Mouse (Mus musculus): ENCODE results near the gene Cald1. TPM values are rescaled to one million over a fixed set of nuclear protein-coding genes. Genes with fewer than 3 reads are reported as not detected.
A peak's percentile ranks its signal among the peaks of the same experiment; 100 is the strongest.

The Cald1 gene
- polyA plus RNA-seq, 1 experiment from 2014 or later, result 161 TPM

- H3K9me3 ChIP-seq (replicated peaks), result no peaks in the 10 kb centered on the region
- no peak overlapping the region for H3K4me2 ChIP-seq
- peaks cover 41% of the 10 kb centered on the region for H3K4me1 ChIP-seq (replicated peaks)
- no peak overlapping the region for H3K4me3 ChIP-seq
- no peak overlapping the region for H3K27ac ChIP-seq (ENCODE audit: poor library complexity, severe bottlenecking)
- H3K36me3 ChIP-seq, result peaks cover under 1% of the 10 kb centered on the region; the same call in 1 of the 2 replicates
- no peaks in the 10 kb centered on the region for H3K27me3 ChIP-seq (replicated peaks)
- no peak for ATAC-seq (ENCODE audit: insufficient number of reproducible peaks, low FRiP score)
- 87% methylated on average over 9 of the region's 9 CpGs for WGBS
- H3K9ac ChIP-seq, result no peak overlapping the region
These were observed 41.9 kb downstream of the Cald1 start for GRCm38 (mm10) chr6:34640226-34640625.

GRCm38 (mm10) chr6:34641081-34641480 lies 42.8 kb downstream of the Cald1 start:
- Histone ChIP-seq H3K4me3 (no peak overlapping the region), H3K4me1 (replicated peaks) (peaks cover 41% of the 10 kb centered on the region), H3K27ac (ENCODE audit: poor library complexity, severe bottlenecking) (no peak overlapping the region; the same call in 1 of the 2 replicates), H3K27me3 (replicated peaks) (no peaks in the 10 kb centered on the region), H3K36me3 (no peaks in the 10 kb centered on the region), H3K9me3 (replicated peaks) (no peaks in the 10 kb centered on the region), H3K4me2 (no peak overlapping the region), H3K9ac (no peak overlapping the region)
- ATAC-seq (ENCODE audit: insufficient number of reproducible peaks, low FRiP score), result no peak

- H3K27ac ChIP-seq (ENCODE audit: poor library complexity, severe bottlenecking), result peak overlapping the region; percentile 26; the same call in 1 of the 2 replicates
- H3K9me3 ChIP-seq (replicated peaks), result no peaks in the 10 kb centered on the region
- no peaks in the 10 kb centered on the region for H3K36me3 ChIP-seq
- H3K4me3 ChIP-seq, result no peak overlapping the region
- H3K4me2 ChIP-seq, result no peak overlapping the region
- WGBS, result 64% methylated on average over 5 of the region's 5 CpGs
- H3K27me3 ChIP-seq (replicated peaks), result no peaks in the 10 kb centered on the region
- peaks cover 36% of the 10 kb centered on the region for H3K4me1 ChIP-seq (replicated peaks)
- H3K9ac ChIP-seq, result no peak overlapping the region
- no peak for ATAC-seq (ENCODE audit: insufficient number of reproducible peaks, low FRiP score)
These were observed 43.8 kb downstream of the Cald1 start for GRCm38 (mm10) chr6:34642075-34642547.

GRCm38 (mm10) chr6:34648017-34648787 lies 49.9 kb downstream of the Cald1 start:
- Histone ChIP-seq H3K36me3 (no peaks in the 10 kb centered on the region), H3K27me3 (replicated peaks) (no peaks in the 10 kb centered on the region), H3K4me2 (no peak overlapping the region), H3K27ac (ENCODE audit: poor library complexity, severe bottlenecking) (no peak overlapping the region), H3K9me3 (replicated peaks) (no peaks in the 10 kb centered on the region), H3K9ac (no peak overlapping the region), H3K4me1 (replicated peaks) (peaks cover 24% of the 10 kb centered on the region), H3K4me3 (no peak overlapping the region)
- whole genome bisulfite sequencing, result 75% methylated on average over 5 of the region's 5 CpGs
- ATAC-seq (ENCODE audit: insufficient number of reproducible peaks, low FRiP score), result no peak

GRCm38 (mm10) chr6:34651298-34651697 lies 53.0 kb downstream of the Cald1 start:
- Histone ChIP-seq H3K4me2 (no peak overlapping the region), H3K9me3 (replicated peaks) (no peaks in the 10 kb centered on the region), H3K9ac (no peak overlapping the region), H3K4me1 (replicated peaks) (peaks cover 31% of the 10 kb centered on the region), H3K27ac (ENCODE audit: poor library complexity, severe bottlenecking) (no peak overlapping the region), H3K4me3 (no peak overlapping the region), H3K36me3 (no peaks in the 10 kb centered on the region), H3K27me3 (replicated peaks) (no peaks in the 10 kb centered on the region)
- ATAC-seq (ENCODE audit: insufficient number of reproducible peaks, low FRiP score), result no peak
- WGBS, result 73% methylated on average over 7 of the region's 7 CpGs

GRCm38 (mm10) chr6:34655719-34656118 lies 57.4 kb downstream of the Cald1 start:
- H3K27ac ChIP-seq (ENCODE audit: poor library complexity, severe bottlenecking), result no peak overlapping the region
- no peak overlapping the region for H3K4me2 ChIP-seq
- H3K36me3 ChIP-seq, result no peaks in the 10 kb centered on the region; the same call in 1 of the 2 replicates
- H3K9ac ChIP-seq, result no peak overlapping the region
- H3K9me3 ChIP-seq (replicated peaks), result no peaks in the 10 kb centered on the region
- no peak overlapping the region for H3K4me3 ChIP-seq
- no peak for ATAC-seq (ENCODE audit: insufficient number of reproducible peaks, low FRiP score)
- H3K27me3 ChIP-seq (replicated peaks), result no peaks in the 10 kb centered on the region
- H3K4me1 ChIP-seq (replicated peaks), result peaks cover 28% of the 10 kb centered on the region
- 69% methylated on average over 3 of the region's 3 CpGs for WGBS

GRCm38 (mm10) chr6:34658791-34659190 lies 60.5 kb downstream of the Cald1 start:
- Histone ChIP-seq H3K27me3 (replicated peaks) (no peaks in the 10 kb centered on the region), H3K36me3 (peaks cover 14% of the 10 kb centered on the region), H3K9ac (no peak overlapping the region), H3K4me1 (replicated peaks) (peaks cover 26% of the 10 kb centered on the region), H3K4me3 (no peak overlapping the region), H3K9me3 (replicated peaks) (no peaks in the 10 kb centered on the region), H3K27ac (ENCODE audit: poor library complexity, severe bottlenecking) (no peak overlapping the region), H3K4me2 (no peak overlapping the region)
- WGBS, result 68% methylated on average over 5 of the region's 5 CpGs
- no peak for ATAC-seq (ENCODE audit: insufficient number of reproducible peaks, low FRiP score)

- H3K4me1 ChIP-seq (replicated peaks), result peaks cover 19% of the 10 kb centered on the region
- H3K27ac ChIP-seq (ENCODE audit: poor library complexity, severe bottlenecking), result peak overlapping the region; percentile 50
- H3K9me3 ChIP-seq (replicated peaks), result no peaks in the 10 kb centered on the region
- H3K36me3 ChIP-seq, result peaks cover 14% of the 10 kb centered on the region
- ATAC-seq (ENCODE audit: insufficient number of reproducible peaks, low FRiP score), result peak; percentile 63
- WGBS, result 20% methylated on average over 8 of the region's 8 CpGs
- no peaks in the 10 kb centered on the region for H3K27me3 ChIP-seq (replicated peaks)
- H3K9ac ChIP-seq, result peak overlapping the region; percentile 36; the same call in 1 of the 2 replicates
- H3K4me3 ChIP-seq, result no peak overlapping the region; the same call in 1 of the 2 replicates
- peak overlapping the region; percentile 44 for H3K4me2 ChIP-seq
These were observed 62.4 kb downstream of the Cald1 start for GRCm38 (mm10) chr6:34660724-34661123.

- ATAC-seq (ENCODE audit: insufficient number of reproducible peaks, low FRiP score), result no peak
These were observed 64.3 kb downstream of the Cald1 start for GRCm38 (mm10) chr6:34662626-34663025.

GRCm38 (mm10) chr6:34664291-34664690 lies 66.0 kb downstream of the Cald1 start:
- Histone ChIP-seq H3K4me1 (replicated peaks) (peaks cover 15% of the 10 kb centered on the region), H3K4me2 (no peak overlapping the region), H3K36me3 (peaks cover 20% of the 10 kb centered on the region), H3K4me3 (no peak overlapping the region), H3K27ac (ENCODE audit: poor library complexity, severe bottlenecking) (no peak overlapping the region), H3K27me3 (replicated peaks) (no peaks in the 10 kb centered on the region), H3K9ac (no peak overlapping the region), H3K9me3 (replicated peaks) (0 out of 2 replicates have a peak, but pooled peaks cover 3% of the 10 kb centered on the region)
- no peak for ATAC-seq (ENCODE audit: insufficient number of reproducible peaks, low FRiP score)
- 70% methylated on average over 4 of the region's 4 CpGs for WGBS

More at GRCm38 (mm10) chr6:34662626-34663025, 64.3 kb downstream of the Cald1 start:
- Histone ChIP-seq H3K9me3 (replicated peaks) (0 out of 2 replicates have a peak, but pooled peaks cover 3% of the 10 kb centered on the region), H3K4me3 (no peak overlapping the region), H3K4me1 (replicated peaks) (peaks cover 19% of the 10 kb centered on the region), H3K36me3 (peaks cover 16% of the 10 kb centered on the region), H3K4me2 (no peak overlapping the region), H3K27ac (ENCODE audit: poor library complexity, severe bottlenecking) (no peak overlapping the region), H3K9ac (no peak overlapping the region), H3K27me3 (replicated peaks) (no peaks in the 10 kb centered on the region)
- 67% methylated on average over 6 of the region's 6 CpGs for WGBS

GRCm38 (mm10) chr6:34664749-34665148 lies 66.4 kb downstream of the Cald1 start:
- H3K36me3 ChIP-seq, result peaks cover 20% of the 10 kb centered on the region
- H3K9me3 ChIP-seq (replicated peaks), result 0 out of 2 replicates have a peak, but pooled peaks cover 3% of the 10 kb centered on the region
- H3K4me1 ChIP-seq (replicated peaks), result peaks cover 11% of the 10 kb centered on the region
- no peak overlapping the region for H3K27ac ChIP-seq (ENCODE audit: poor library complexity, severe bottlenecking)
- WGBS, result 78% methylated on average over 5 of the region's 5 CpGs
- H3K9ac ChIP-seq, result no peak overlapping the region
- H3K4me2 ChIP-seq, result no peak overlapping the region
- H3K27me3 ChIP-seq (replicated peaks), result no peaks in the 10 kb centered on the region
- no peak overlapping the region for H3K4me3 ChIP-seq
- no peak for ATAC-seq (ENCODE audit: insufficient number of reproducible peaks, low FRiP score)
